Mouse (Mus musculus) stomach, postnatal 0 days (tissue): ENCODE results near the gene Crhr2.

Experiments
- CTCF ChIP-seq: IDR thresholded peaks from 2 replicates; pipeline ENCODE4 v1.5.1; 2016; ENCODE audit warnings: antibody characterized with exemption, low read depth, mild to moderate bottlenecking, moderate library complexity
- EP300 ChIP-seq: optimal IDR thresholded peaks from 2 replicates; pipeline ENCODE3; 2016; ENCODE audit warnings: antibody characterized with exemption

DNA sequence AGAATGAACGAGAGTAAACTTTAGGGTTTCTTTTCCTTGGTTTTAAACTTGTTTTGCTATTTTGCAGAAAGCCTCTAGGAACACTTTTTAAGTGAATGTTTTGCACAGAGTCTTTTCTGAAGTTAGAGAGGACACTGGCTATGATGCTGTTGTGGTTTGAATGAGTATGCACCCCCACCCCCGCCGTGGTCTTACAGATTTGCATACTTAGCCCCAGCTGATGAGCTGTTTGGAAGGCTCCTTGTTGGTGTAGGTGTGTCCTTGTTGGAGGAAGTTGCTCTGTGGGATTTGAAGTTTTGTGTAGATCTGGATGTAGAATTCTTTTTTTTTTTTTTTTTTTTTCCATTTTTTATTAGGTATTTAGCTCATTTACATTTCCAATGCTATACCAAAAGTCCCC, 75.4 kb downstream of the Crhr2 start:
- no peak for TF ChIP-seq CTCF
- no peak for TF ChIP-seq EP300
